Mouse (Mus musculus) stomach, postnatal 0 days (tissue): Measurements from ENCODE around the gene Gng7.

Experiments
- CTCF ChIP-seq: IDR thresholded peaks from 2 replicates; pipeline ENCODE4 v1.5.1; 2016; ENCODE audit warnings: antibody characterized with exemption, low read depth, mild to moderate bottlenecking, moderate library complexity
- EP300 ChIP-seq: optimal IDR thresholded peaks from 2 replicates; pipeline ENCODE3; 2016; ENCODE audit warnings: antibody characterized with exemption

DNA sequence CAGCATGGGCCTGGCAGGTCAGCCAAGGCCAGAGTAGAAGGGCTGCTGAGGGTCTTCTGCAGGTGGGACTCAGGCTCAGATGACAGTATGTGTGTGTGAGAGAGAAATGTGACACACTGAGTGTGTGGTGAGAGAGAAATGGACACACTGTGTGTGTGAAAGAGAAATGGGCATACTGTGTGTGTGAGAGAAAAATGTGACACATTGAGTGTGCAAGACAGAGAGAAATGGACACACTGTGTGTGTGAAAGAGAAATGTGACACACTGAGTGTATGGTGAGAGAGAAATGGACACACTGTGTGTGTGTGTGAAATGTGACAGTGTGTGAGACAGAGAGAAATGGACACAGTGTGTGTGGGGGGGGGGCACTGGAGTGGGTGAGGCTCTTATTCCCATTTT is 102.9 kb downstream of the Gng7 start:
- no peak for TF ChIP-seq CTCF
- no peak for TF ChIP-seq EP300
